Mouse (Mus musculus) heart, adult 2 months (tissue): ENCODE results near the gene Foxn1.

Experiments used
- CTCF ChIP-seq: fragments of 200-600 bp; IDR thresholded peaks from 2 replicates; pipeline ENCODE4 v1.8.1; 2022; ENCODE audit warnings: antibody characterized with exemption, mild to moderate bottlenecking, moderate library complexity
- POLR2A ChIP-seq: fragments of 200-500 bp; IDR thresholded peaks from 2 replicates; pipeline ENCODE4 v1.6.1; 2011; ENCODE audit warnings: mild to moderate bottlenecking, low read depth, low read length, control low read depth; ENCODE audit not compliant: insufficient read depth

DNA sequence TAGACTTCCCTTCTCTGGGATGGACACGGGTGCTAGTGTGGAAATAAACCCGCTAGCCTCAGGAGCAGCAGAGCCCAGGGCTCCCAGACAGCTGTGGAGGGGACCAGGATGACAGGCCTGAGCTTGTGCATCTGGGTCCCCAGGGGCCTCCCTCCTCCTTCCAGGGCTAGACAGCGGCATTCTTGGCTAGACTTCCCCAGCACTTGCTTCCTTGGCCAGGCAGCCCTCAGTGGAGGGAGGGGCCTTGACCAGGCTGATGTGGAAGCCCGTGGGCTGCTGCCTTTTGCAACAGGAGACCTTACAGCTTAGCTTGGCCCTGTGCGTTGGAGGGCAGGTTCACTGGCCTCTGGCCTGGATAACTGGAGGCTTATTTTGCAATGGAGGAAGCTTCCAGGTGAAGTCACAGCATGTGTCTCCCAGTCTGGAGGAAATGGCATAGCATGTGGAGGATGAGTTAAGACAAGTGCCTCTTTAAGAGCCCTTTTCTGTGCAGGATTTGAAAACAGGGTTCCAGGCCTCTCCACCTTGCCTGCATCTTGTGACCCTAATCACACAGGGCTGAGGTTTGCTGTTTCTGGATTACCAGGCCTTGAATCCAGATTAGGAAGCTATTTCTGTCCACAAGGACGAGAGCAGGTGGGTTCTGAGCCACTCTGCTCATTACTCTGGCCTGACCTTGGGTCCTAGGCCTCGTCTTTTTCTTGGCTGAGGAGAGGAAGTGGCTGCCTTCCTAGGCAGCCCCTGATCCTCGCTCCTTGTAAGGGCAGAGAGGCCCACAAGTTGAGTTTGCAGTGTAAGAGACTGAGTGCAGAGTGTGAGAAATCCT, 41.3 kb downstream of the Foxn1 start:
- no peak for TF ChIP-seq CTCF
- TF ChIP-seq POLR2A, result no peak
